Mouse (Mus musculus) mesoderm, embryonic 11.5 days (tissue): ENCODE data around the gene Col1a2.

Source experiments
- DNase-seq: peaks from one replicate; pipeline ENCODE4 v3.0.0-alpha.2; 2012; ENCODE audit warnings: low read depth, low spot score

The Col1a2 gene

DNA sequence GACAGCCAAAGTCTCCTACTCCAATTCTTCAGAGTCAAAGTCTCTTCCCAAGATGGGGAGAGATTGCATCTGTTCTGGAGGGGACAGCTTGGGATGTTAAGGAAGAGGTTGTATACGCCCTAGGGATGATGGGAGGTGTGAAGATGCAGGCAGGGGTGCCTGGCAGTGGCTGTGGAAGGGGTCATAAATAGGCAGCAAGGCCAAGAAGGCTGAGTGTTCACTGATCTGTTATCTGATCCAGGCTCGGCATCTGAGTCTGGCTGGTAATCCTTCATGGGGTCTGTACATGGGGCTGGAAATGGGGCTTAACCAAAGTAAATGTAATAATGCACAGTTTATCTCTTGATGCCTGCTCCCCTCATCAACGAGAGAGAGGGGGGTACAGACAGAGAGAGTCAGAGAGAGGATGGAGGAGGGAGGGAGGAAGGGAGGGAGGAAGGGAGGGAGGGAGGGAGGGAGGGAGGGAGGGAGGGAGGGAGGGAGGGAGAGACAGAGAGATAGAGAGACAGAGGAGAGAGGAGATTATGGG, at the start of gene Col1a2:
Gene Col1a2, plus strand, starts transcription at position 212 of the 529 bp plus-strand sequence.
- DNase-seq = no peak

DNA sequence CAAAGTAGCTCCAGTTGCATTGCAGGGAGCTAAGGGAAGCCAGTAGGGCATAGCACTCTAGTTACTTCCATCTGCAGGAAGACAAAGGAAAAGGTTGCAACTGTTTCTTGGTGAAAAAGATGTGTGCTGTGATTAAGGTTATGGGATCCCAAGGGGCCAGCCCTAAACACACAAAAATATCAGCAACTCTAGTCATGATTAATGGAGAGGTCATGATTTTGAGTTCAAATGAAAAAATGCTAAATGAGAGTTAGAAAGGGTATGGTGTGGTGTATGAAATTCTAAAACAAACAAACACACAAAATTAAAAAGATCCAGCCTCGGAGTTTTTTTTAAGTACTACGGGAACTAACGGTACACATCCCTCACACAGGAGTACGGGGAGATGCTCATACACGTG, 49.1 kb upstream of the Col1a2 start:
- no peak for DNase-seq

DNA sequence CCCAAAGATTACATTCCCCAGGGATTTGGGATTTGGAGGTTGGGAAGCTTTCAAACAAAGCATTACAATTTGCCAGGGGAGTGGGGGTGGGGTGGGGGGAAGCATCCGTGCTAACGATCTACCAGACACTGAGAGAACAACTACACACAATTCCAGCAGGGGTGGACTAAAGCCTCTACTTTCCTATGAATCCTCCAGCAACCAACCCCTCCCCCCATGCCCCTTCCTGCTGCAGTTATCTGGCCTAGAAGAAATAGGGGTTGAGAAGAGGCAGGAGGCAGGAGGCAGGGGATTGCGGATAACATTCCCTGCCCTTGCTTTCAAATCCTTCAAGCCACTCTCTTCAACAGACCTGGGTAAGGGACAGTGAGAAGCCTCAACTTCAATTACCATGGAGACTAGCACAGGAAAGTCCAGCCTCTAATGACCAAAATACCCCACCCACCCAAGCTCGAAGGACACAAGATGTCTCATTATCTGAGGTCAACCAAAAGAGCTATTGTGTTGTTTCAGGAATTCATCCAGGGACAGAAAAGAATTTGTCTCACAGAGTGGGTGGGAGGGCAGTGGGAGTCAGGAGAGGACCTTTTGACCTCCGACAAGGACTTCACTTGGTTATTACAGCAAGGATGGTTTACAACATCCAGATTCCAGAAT, 48.5 kb upstream of the Col1a2 start:
- peak; percentile 56 for DNase-seq

DNA sequence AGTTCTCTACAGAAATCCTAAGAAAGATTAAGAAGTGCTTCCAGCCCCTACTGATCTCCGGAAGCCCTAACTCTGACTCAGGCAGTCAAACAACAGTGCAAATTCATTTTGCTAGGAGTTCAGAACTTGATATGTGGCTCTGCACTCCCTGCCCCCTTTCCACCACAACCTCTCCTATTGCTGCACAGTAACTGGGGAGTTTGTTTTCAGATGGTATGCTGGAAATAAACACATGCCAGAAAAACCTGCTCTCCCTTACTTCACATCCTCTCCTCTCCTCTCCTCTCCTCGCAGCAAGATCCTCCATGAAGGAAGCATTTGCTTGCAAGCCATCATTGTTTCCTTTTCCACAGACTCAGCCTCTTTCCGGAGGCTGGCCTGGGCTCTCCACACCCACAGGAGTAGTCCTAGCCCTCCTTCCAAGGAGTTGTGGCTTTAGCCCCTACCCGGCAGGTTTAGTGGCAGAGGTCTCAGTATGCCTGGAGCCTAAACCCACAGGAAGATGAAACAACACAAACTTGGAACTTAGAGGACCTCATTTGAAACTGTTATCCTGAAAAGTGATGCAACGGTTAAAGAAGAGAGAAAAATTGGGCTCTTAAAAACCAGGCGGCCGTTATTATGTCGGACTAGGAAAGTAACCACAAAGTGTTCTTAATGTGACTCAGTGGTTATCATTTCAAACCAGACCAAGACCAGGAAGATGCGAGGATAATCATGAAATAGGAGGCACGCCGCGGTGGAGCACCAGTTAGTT, 47.7 kb upstream of the Col1a2 start:
- DNase-seq = peak; percentile 12

DNA sequence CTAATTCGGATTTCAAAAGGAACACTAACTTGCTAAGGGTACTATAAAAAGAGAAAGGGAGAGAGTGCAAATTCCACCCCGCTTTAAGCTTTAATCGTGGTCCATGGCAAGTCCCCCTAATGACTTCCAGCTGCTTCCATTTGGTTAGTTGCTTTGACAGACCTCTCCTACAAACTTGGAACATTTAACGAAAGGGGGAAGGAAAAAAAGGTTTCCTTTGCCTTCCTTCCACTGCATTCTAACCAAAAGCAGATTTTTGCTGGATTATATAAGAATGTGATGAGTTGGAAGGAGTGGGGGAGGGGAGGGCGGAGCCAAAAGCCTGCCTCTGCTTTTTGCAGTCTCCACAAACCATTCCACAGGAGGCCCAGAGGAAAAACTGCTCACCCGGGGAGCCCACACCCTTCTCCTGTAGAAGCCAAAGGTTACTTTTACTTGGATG, 47.0 kb upstream of the Col1a2 start:
- DNase-seq = peak; percentile 78

DNA sequence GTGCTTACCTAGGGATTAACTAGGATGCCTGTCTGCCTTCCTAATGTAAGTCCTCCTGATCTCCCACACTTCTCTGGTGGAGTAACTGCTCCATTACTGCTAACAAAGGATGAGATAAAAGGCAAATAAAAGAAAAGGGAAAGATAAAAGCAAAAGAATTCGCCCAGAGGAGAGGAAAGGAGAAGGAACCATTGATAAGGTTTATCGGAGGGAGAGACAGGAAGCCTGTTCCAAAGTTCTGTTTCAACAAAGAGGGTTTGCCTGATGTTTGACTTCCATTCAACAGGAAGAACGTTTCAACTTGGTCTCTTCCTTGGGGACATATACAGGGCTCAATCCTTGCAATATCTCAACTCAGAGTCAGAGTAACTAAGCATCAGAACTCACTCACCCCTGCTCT, 39.3 kb upstream of the Col1a2 start:
- no peak for DNase-seq

DNA sequence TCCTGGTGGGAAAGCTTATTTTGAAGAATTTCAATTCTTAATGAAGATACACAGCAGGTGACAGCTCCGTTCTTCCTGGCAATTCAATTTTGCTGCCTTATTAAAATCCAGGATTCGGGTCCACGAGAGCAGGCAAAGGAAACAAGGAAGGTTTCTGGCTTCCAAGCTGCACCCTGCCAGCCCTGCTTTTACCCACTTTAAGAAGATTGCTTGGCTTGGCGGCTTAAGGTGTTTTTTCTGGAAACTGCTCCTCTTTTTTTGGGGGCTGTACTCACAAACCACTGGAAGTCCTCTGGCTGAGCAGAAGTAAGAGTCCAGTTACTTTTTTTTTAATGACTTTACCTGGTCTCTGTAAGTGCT, 21.1 kb upstream of the Col1a2 start:
- no peak for DNase-seq

DNA sequence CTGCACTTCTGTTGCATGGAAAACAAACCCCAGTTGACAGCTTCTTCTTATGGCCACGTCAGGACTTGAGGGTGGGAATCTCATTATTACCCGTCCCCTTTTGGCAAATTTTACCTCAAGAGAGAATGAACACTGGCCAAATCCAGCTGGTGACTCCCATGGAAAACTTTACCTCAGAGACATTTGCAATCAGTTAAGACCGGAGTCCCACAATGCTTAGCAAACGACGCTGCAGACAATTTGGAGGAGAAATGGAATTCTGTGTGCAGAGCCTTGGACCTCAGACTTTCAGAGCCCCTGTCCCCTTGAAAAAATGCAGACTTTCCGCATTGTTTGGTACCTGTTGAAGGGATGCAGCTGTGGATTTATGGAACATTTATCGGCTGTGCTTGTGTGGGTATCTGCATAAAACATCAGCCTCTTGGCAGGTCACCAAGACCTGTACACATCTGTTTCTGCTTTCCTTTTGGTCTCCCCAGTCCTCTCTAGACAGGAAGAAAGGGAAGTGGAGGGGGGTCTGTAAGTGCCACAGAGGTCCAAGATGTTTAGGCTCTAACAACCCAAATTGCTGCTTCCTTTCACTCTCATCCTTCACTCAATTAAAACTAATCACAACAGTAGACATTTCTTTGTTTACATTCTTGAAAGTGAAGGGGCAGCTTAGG, 20.5 kb upstream of the Col1a2 start:
- DNase-seq = peak; percentile 47

DNA sequence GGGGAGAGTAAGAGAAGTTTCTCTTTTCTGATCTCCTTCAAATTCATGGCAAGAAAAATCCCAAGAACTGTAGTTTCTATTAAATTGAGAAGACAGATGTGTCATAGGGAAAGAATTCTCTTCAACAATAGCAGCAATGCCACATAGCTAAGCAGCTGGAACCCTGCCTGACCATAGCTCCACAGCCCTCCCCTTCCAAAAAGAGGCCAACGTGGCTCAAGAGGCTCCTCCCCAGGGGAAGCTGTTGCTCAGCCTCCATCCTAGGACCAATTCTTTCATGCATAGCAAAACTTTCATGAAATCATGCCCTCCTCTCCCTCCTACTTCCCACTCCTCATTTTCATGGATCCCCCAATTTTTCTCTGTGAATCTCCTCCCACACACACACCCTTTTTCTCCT, 16.3 kb upstream of the Col1a2 start:
- DNase-seq = peak; percentile 56

DNA sequence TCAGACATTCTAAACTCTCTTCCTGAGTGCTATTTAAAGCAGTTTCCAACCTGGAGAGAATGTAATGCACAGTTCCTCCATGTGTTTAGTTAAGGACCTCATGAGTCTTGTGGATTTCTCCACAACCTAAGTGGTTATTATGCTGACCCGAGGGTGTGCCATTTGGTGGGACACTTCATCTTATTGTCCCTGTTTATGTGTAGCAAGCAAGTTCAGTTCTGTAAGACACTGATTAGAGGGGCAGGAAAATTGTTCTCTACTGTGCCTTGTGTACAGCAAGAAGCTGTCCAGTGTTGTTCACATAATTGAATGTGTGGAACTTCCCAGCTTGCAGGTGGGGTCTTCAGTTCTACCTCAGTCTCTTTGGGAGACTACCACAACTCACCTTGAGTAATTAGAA, 15.6 kb upstream of the Col1a2 start:
- no peak for DNase-seq

DNA sequence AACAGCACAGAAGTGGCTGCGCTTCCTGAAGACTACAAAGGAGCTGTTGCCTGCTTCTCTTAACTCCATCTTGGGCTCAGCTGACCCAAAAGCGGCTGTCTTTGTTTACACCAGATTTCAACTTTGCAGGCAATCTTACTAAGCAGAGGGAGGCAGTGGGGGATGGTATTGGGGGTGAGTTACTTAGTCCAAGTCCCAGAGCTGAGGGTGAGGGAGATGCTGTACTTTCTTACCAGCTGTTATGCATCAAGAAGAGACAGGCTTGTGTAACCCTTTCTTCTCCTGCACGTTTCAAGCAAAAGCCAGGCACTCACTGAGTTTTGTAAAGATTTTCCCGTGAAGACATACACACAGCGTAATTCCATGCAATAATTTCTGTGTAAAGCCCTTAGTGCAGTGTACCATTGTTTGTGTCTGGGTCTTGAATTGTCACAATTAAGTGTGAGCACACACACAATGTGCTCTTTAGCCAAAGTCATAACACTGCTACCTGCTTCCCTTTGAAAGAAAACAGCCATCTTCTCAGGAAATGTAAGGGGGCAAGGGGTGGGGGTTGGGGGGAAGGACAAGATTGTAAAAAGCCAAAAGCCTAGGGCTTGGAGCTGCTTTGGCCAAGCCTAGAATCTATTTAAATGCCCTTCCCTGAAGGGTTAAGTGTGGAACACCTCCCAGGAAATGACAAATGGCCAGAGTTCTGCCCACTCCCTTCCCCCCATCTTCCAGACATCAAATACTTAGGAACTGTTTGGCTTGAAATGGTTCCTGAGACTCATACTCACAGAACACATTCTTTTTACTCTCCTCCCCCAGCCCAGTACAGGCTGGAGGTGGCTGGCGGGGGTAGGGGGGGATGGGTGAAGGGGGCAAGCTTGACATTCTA, 15.0 kb upstream of the Col1a2 start:
- DNase-seq = peak; percentile 83

DNA sequence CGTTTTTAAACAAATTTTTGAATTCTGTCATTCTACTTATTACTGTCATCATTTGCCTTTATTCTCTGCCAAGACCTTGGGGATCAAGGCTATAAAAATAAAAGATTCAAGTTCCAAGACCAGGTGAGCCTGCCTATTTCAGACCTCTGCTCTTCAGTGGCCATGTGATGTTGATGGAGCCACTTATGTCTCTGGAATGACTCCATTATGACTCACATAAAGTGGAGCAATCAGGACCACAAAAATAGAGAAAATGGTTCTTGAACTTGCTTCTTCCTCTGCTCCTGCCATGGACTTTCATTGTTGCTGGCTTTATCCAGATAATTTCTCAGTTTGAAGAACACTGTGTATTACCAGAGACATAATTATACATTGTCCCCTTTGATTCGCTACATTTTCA, 10.9 kb upstream of the Col1a2 start:
- DNase-seq = no peak

DNA sequence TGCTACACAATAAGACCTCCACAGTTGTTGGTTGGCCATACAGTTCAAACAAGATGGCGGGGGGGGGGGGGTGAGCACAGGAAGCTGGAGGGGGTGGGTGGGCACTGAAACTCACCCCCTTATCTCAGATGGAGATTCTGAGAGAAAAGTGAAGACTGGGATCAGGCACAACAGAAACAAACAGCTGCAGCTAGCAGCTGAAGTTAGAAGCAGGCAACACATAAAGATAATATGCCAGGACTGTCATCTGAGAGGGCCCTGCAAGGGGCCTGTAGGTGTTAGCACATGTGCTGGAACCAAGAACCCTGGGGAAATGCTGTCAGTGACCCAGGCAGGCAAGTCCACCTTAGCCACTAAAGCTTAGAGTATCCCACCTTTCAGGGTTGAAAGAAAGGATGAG, 8.2 kb upstream of the Col1a2 start:
- DNase-seq = no peak

DNA sequence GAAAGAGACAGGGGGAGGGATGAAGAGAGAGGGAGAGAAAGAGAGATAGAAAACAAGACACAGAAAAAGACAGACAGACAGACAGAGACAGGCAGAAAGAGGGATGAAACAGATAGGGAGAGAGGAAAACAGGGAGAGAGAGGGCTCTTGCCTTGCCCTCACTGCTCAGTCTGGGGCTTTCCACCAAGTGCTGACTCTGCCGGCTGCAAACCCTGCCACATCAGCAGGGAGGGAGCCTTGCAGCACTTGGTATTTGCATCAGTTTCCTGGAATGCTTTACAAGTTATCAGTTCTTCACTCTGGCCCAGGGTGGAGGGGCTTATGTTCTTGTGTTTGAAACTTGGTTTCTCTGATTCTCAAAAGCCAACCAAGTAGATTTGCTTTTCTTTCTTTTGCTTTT, 1.5 kb upstream of the Col1a2 start:
- DNase-seq = no peak

DNA sequence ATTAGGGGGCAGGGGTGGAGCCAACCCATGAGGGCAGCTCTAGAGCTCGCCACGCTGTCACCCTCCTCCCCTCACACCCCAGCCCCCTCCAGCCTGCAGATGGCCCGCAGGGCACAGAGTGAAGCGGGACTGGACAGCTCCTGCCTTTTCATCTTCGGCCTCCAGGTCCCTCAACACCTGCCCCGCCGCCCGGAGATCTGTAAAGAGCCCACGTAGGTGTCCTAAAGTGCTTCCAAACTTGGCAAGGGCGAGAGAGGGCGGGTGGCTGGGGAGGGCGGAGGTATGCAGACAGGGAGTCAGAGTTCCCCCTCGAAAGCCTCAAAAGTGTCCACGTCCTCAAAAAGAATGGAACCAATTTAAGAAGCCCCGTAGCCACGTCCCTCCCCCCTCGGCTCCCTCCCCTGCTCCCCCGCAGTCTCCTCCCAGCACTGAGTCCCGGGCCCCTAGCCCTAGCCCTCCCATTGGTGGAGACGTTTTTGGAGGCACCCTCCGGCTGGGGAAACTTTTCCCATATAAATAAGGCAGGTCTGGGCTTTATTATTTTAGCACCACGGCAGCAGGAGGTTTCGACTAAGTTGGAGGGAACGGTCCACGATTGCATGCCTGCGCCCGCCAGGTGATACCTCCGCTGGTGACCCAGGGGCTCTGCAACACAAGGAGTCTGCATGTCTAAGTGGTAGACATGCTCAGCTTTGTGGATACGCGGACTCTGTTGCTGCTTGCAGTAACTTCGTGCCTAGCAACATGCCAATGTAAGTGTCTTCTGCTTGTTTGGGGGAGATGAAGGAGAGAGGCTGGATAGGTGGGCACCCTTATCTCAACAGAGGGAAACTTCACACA, 764 bp downstream of the Col1a2 start:
- DNase-seq = peak; percentile 81

DNA sequence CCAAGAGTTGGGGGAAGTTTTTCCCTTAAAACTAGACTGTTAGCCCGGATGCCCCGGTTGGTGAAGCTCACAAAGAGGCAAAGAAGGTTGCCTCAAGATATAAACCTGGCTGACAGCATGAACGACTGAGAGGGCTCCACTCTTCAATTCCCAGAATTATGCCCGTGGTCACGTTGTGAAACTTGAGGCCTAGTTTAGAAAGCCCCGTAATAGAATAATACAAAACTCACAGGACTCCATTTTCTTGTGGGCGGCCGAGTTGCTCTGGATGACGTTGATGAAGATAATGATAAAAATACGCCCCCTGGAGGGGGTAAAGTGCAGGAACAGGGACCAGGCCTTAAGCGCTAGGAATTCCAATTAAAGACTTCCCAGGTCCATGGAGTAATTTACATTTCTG, 1.5 kb downstream of the Col1a2 start:
- DNase-seq = peak; percentile 79

DNA sequence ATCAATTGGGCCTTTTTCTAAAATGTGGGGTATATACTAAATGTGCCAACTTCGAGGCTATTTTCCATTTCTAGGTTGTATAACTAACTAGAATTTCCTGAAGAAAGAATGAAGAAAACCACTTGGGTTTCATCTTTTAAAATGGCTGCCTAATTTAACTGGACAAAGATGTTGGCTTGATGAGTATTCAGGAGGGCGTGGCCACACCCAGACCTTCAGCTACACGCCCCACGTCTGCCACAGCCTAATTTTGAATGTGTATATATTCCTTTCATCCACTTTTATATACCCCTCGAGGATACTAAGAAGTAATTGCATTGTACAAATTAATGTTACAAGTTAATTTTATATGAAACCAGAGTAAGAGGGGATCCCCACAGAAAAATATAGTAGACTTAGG, 2.2 kb downstream of the Col1a2 start:
- DNase-seq = no peak

DNA sequence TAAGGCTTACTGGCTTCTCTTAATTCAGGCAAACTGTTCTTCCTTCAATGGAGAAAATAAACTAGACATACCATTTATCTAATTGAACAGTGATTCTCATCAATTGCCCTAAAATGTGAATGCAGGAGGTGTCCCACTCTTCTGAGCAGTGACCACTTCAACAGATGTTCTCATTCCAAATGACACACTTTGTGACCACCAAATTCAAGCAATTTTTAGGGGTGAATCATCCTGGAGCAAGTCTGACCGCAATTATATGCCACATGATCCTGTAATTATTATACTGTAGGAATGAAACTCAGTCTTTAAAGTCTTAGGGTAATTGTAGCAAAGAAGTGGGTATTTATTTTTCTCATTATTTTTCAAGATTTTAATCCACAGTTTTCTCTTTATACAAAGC, 2.7 kb downstream of the Col1a2 start:
- DNase-seq = no peak

DNA sequence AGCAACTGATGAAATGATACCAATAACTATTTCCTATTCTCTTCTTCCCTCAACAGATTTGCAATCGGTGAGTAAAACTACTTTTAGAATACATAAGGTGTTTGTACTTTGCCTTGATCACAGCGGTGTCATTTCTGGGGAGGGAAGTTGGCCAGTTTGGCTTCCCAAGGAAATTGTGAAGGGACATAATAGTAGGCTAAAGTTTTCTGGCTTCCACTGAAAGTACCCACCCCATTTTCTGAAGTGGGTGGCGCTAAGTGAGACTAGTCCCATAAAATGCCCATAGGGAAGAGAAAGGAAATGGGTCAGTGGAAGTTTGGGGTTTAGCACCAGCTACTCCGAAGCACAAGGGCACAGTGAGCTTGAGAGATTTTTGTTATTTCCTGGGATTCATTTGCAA, 3.7 kb downstream of the Col1a2 start:
- no peak for DNase-seq

DNA sequence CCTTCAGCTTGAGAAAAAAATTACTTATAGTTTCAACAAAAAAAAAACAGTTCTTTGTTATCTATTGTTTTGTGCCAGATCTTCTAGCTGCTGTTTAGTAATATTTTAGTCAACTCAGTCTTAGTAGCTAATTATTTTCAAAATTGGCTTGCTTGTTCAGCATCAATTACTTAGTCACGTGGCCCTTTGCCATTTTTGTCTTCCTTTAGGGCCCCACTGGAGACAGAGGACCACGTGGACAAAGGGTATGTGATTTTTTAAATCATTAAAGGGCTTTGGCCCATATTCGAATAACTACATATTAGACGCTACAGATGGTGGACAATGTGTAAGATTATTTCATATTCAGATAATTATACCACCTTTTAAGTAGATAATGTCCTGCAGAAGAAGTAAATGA, 4.8 kb downstream of the Col1a2 start:
- DNase-seq = no peak

DNA sequence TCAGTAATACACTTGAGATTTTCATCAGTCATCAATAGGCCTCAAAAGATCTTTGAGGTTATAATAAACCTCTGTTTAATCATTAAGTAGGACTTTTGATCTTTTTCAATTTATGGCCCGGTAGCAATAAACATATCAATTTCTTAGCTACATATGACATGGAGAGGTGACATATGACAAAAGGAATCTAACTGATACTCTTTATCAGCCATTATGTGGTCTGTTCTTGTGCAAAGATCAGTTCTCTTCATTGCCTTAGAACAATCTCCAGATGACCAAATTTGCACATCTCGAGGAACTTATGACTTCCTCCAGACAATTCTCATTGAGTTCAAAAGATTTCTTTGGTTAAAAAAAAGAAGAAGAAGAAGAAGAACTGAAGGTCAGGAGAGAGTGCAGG, 10.1 kb downstream of the Col1a2 start:
- DNase-seq = no peak
